Mouse (Mus musculus): ENCODE data around the gene 1700018F24Rik.
"Not testable (repeated sequence)": the region's sequence is repeated elsewhere in the genome, so short reads cannot be mapped to it uniquely, and the experiment has no call there.

1700018F24Rik gene

DNA sequence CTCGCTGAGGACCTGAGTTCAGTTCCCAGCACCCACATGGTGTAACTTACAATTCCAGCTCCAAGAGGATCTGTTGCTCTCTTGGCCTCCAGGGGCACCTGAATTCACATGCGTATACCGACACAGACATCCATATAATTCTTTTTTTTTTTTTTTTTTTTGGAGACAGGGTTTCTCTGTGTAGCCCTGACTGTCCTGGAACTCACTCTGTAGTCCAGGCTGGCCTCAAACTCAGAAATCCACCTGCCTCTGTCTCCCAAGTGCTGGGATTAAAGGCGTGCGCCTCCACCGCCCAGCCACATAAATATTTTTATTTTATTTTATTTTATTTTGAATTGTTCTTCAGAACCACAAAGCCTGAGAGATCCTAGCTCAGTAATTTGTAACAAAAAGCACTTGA lies 40.4 kb downstream of the 1700018F24Rik start:
- DNase-seq = not testable (repeated sequence)

DNA sequence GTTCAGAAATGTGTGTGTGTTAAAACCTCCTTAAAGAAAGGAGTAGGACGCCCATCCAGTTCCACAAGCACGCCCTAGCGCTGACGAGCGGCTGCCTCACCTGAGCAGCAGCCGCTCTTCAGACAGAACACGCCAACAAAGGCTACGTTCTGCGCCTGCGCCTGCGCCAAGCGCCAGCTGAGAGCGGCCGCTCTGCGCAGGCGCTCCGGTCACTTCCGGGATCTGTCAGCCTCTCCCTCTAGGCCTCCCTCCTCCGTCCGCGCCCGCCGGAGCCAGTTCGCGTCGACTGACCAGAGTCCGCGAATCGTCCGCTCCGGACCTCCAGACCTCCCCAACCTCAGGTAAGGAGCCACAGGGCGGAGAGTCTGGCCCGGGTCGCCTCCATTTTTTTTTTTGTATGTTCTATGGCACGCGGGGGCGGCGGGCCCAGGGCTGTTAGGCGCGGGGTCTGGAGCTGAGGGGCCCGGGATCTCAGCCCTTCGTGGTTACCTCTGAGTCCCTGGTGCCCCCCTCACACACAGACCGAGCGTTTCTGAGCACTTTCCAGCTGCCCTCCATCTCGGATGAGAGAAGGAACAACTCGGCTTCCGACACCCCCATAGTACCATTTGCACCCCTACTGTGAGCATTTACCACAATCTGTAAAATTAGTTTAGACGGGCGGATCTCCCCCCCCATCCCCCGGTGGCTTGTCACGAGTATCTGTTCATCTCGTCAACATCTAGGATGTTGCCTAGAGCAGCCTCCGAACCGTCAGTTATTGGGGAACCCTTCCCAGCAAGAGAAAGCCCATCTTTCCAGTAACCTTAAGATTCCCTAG lies 41.1 kb downstream of the 1700018F24Rik start, which contains the start of the genes Arpc1a and Kpna7:
Arpc1a (plus strand) TSS at position 199 of the 820 bp plus-strand sequence.
Kpna7 (minus strand) TSS at position 399 of the 820 bp plus-strand sequence.
- DNase-seq = peak; percentile 96

GRCm38 (mm10) chr5:145084822-145085221 lies 42.0 kb downstream of the 1700018F24Rik start:
- no peak for DNase-seq

DNA sequence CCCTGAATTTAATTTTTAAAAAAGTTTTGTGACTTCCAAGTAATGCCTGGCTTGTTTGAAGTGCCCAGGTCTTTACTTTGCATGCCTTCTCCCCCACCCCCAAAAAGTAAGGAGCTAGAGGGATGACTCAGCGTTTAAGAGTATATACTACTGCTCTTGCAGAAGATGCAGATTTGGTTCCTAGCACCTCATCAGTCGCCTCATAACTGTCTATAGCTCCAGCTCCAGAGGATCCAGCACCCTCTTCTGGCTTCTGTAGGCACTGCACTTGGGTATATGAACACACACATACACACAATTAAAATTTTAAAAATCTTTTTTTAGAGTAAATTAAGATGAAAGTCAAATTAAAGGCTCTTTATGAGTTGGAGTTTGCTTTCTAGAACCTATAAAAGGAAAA lies 45.4 kb downstream of the 1700018F24Rik start:
- no peak for DNase-seq

DNA sequence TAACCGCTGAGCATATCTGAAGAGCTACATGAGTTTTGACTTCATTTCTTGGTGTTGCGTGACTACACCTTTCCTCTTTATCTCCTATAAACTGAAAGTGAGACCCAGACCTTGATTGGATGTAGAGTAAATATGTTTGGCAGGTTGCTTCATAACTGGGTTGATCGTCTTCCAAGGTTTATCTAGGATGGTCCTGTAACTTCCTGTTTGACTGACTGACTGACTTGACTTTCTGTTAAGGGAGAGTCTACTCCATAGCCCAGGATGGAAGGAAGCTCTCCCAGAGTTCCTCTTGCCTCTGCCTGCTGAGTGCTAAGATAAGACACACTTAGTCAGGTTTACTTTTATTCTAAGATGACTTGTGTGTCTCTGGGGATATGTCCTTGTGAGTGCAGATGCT lies 47.1 kb downstream of the 1700018F24Rik start:
- no peak for DNase-seq

Data from embryo, embryonic 11 days (tissue).